Mouse (Mus musculus) midbrain, embryonic 10.5 days (tissue): ENCODE results near the gene Gm17720. TPM values are rescaled to one million over a fixed set of nuclear protein-coding genes. Genes with fewer than 3 reads are reported as not detected.

ENCODE experiments used
- DNase-seq: peaks from one replicate; pipeline ENCODE4 v3.0.0-alpha.2; 2017; ENCODE audit warnings: low spot score
- H3K27ac ChIP-seq: fragments of 300-500 bp; sonication (generic); replicated peaks from 2 replicates; pipeline ENCODE4 v1.5.1; 2016; ENCODE audit warnings: mild to moderate bottlenecking
- H3K27me3 ChIP-seq: fragments of 300-500 bp; sonication (generic); 2 replicates; pipeline ENCODE4 v1.6.1; 2016; ENCODE audit warnings: low read depth, mild to moderate bottlenecking; ENCODE audit not compliant: poor library complexity, severe bottlenecking
- H3K36me3 ChIP-seq: fragments of 300-500 bp; sonication (generic); 2 replicates; pipeline ENCODE4 v1.6.1; 2016; ENCODE audit warnings: mild to moderate bottlenecking, moderate library complexity
- H3K4me1 ChIP-seq: fragments of 300-500 bp; sonication (generic); 2 replicates; pipeline ENCODE4 v1.6.1; 2016
- H3K4me3 ChIP-seq: fragments of 300-500 bp; sonication (generic); 2 replicates; pipeline ENCODE4 v1.5.1; 2016; ENCODE audit warnings: mild to moderate bottlenecking, moderate library complexity
- H3K9me3 ChIP-seq: fragments of 300-500 bp; sonication (generic); replicated peaks from 2 replicates; pipeline ENCODE4 v1.6.1; 2016; ENCODE audit warnings: mild to moderate bottlenecking
- WGBS: fragments of 180-500 bp; shearing (Covaris S2); methylation state at CpG from one replicate; pipeline ENCODE4 v1.1.7; 2016; 5-methylcytosine and 5-hydroxymethylcytosine counted together
- polyA plus RNA-seq: library from polyadenylated mRNA; unstranded; fragments of >200 nt; fragmentation: Nextera tagmentation; extraction: Ambion mirVana; gene quantifications from 2 replicates; pipeline ENCODE4 v1.2.1, GENCODE M21; 2016

Gene Gm17720
- polyA plus RNA-seq, result not detected in 2 replicates

DNA sequence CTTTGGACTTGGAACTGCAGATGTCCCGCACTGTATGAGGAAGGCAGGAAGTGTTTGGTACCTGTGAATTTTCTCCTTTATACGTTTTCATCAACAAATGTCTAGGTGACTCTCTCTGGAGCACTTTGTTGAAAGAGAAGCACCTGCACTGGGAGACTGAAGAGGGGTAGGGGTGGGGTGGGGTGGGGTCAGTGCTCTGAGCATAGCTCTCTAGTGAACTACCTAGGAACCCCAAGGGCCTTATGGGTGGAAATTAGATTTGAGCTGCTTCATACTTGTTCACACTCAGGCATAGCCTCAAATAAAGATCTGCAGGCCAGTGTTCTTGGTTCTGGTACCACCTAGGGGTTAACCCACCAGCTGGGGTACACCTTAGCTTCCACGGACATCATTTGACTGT is at the start of gene Gm17720:
Gm17720 (minus strand) TSS at position 101 of the 400 bp plus-strand sequence.
- no peaks in the 10 kb centered on the region for H3K27me3 ChIP-seq
- no peak within 1 kb of the TSS for H3K27ac ChIP-seq
- no peak within 1 kb of the TSS for H3K4me3 ChIP-seq
- 86% methylated on average over 3 of the region's 3 CpGs for WGBS
- H3K4me1 ChIP-seq, result no peaks in the 10 kb centered on the region
- no peaks in the 10 kb centered on the region for H3K9me3 ChIP-seq
- DNase-seq, result no peak
- H3K36me3 ChIP-seq, result no peaks in the 10 kb centered on the region

GRCm38 (mm10) chr8:110145538-110145937 is 43.0 kb upstream of the Gm17720 start:
- H3K27me3 ChIP-seq, result no peaks in the 10 kb centered on the region
- no peaks in the 10 kb centered on the region for H3K4me1 ChIP-seq
- DNase-seq, result peak; percentile 57
- no peaks in the 10 kb centered on the region for H3K36me3 ChIP-seq
- no peaks in the 10 kb centered on the region for H3K9me3 ChIP-seq
- no peak overlapping the region for H3K4me3 ChIP-seq
- WGBS, result 3% methylated on average over 4 of the region's 4 CpGs
- no peak overlapping the region for H3K27ac ChIP-seq

DNA sequence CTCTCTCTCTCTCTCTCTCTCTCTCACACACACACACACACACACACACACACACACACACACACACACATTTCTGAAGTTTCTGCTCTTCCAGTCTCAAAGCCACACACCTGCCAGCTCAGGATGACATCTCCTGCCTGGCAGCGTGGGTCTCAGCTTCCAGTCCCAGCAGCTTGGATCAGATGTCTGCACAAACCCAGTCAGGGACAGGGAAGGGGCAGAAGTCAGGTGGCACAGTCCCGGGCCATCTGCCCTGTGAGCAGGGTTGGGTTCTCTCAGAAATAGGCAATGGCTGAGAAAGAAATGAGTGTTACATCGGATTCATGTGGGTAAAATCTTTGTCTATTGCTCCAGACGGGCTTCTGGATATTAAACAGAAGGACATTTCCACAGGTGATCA is 38.2 kb upstream of the Gm17720 start:
- no peaks in the 10 kb centered on the region for H3K9me3 ChIP-seq
- DNase-seq, result no peak
- H3K27me3 ChIP-seq, result no peaks in the 10 kb centered on the region
- H3K4me3 ChIP-seq, result no peak overlapping the region
- H3K36me3 ChIP-seq, result no peaks in the 10 kb centered on the region
- 84% methylated on average over 4 of the region's 4 CpGs for WGBS
- H3K27ac ChIP-seq, result no peak overlapping the region
- H3K4me1 ChIP-seq, result no peaks in the 10 kb centered on the region

DNA sequence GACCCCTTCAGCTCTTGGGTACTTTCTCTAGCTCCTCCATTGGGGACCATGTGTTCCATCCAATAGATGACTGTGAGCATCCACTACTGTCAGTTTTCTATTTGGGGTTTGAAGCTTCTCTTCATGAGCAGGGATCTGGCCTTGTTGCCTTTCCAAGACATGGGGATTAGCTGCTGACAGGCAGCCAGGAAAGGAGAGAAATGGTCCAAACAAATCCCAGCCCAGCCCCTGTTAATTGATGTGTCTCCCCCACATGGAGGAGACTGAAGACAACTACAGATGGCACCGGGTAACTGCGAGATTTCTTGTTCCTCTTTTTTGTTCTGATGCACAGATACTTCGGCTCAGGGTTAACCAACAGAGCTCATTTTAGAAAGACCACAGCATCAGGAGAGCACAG is 37.6 kb upstream of the Gm17720 start:
- H3K36me3 ChIP-seq, result no peaks in the 10 kb centered on the region
- no peak overlapping the region for H3K4me3 ChIP-seq
- no peaks in the 10 kb centered on the region for H3K27me3 ChIP-seq
- H3K27ac ChIP-seq, result no peak overlapping the region
- H3K9me3 ChIP-seq, result no peaks in the 10 kb centered on the region
- no peak for DNase-seq
- 80% methylated on average over 3 of the region's 3 CpGs for WGBS
- H3K4me1 ChIP-seq, result no peaks in the 10 kb centered on the region

- no peak overlapping the region for H3K27ac ChIP-seq
- no peak overlapping the region for H3K4me3 ChIP-seq
- H3K4me1 ChIP-seq, result no peaks in the 10 kb centered on the region
- no peak for DNase-seq
- H3K9me3 ChIP-seq, result no peaks in the 10 kb centered on the region
- H3K36me3 ChIP-seq, result no peaks in the 10 kb centered on the region
- whole genome bisulfite sequencing, result 77% methylated on average over 7 of the region's 7 CpGs
- H3K27me3 ChIP-seq, result no peaks in the 10 kb centered on the region
Observed at GRCm38 (mm10) chr8:110135515-110135914, 33.0 kb upstream of the Gm17720 start.

DNA sequence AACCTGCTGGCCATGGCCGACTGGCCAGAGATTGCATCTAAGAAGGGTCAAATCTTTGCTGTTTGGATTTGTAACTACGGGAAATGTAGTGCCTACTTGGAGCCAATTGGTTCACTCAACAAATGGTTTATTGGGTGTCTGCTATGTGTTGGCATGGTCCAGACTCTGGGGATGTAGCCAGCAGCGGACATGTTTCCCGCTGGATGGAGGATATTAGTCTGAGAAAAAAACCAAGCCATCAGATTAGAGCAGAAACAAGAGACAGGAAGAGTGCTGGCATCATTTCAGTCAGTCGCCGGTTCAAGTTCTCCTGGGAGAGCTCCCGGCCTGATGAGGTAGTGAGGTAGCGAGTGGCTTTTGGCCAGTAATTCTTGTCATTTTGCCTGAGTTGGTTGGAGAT is 31.7 kb upstream of the Gm17720 start:
- no peaks in the 10 kb centered on the region for H3K27me3 ChIP-seq
- 92% methylated on average over 8 of the region's 8 CpGs for WGBS
- no peaks in the 10 kb centered on the region for H3K4me1 ChIP-seq
- H3K9me3 ChIP-seq, result no peaks in the 10 kb centered on the region
- H3K4me3 ChIP-seq, result no peak overlapping the region
- no peaks in the 10 kb centered on the region for H3K36me3 ChIP-seq
- DNase-seq, result no peak
- no peak overlapping the region for H3K27ac ChIP-seq

DNA sequence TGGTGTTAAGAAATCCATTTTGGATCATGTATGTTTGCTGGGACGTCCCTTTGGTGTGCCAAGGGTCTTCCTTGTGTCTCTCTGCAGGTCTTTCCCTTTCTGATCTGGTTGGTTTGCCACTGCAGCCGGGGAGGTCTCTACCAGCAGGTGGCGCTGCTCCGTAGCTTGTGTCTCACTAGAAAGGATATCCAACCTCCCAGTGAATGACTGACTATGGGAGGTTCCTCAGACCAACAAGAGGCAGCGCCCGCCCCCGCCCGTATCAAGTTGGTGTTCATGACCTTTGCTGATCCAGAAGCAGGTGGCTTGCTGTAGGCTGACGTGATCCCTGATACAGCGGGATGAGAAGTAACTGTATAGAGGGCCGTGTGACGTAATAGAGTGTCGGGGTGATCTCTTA is 28.0 kb upstream of the Gm17720 start:
- Histone ChIP-seq H3K4me3 (no peak overlapping the region), H3K4me1 (no peaks in the 10 kb centered on the region), H3K27ac (no peak overlapping the region), H3K9me3 (0 out of 2 replicates have a peak, but pooled peaks cover 2% of the 10 kb centered on the region), H3K27me3 (no peaks in the 10 kb centered on the region), H3K36me3 (no peaks in the 10 kb centered on the region)
- 24% methylated on average over 13 of the region's 13 CpGs for WGBS
- peak; percentile 84 for DNase-seq

- Histone ChIP-seq H3K27ac (no peak overlapping the region), H3K36me3 (no peaks in the 10 kb centered on the region), H3K4me1 (no peaks in the 10 kb centered on the region), H3K27me3 (no peaks in the 10 kb centered on the region), H3K9me3 (no peaks in the 10 kb centered on the region), H3K4me3 (no peak overlapping the region)
- 47% methylated on average over 6 of the region's 6 CpGs for WGBS
- peak; percentile 32 for DNase-seq
Observed at GRCm38 (mm10) chr8:110119715-110120114, 17.2 kb upstream of the Gm17720 start.

DNA sequence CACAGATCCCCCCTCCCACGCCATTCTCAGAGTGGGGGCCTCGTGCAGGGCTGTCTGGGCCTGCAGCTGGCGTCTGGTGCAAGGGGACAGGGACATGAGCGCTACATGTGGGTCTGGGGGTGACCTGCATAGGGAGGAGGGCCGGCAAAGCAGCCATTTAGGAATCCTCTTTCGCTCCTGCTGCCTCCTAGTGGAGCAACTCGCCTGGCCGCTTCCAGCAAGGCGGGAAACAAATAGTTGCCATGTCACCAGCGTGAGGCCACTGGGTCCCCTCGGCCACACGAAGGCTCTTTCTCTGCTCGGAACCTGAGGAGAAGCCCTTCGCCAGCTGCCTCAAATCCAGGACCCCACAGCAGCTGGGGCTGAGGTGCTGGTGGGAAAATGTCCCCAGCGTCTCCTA is 877 bp downstream of the Gm17720 start:
- 86% methylated on average over 15 of the region's 15 CpGs for WGBS
- DNase-seq, result no peak

DNA sequence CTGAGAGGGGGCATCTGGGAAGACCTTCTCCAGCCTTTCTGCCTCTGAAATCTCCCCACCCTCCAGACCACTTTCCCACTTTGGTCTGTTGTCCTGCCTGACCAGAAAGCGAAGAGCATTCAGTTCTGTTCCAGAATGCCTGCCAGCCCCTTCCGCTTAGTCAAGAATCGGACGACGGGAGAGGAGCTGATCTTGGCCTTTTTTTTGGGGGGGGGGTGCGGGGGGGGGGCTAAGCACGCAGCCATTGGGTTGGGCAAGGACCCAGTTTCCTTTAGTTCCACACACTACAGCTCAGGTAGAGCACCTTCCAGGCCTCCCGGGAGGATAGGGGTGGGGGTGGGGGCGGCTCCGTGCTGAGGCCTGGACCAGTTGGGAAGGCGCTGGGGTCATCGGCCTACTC is 1.6 kb downstream of the Gm17720 start, which contains the start of gene Gm21964:
Gm21964 (plus strand) TSS at position 301 of the 400 bp plus-strand sequence.
- no peak for DNase-seq
- H3K27ac ChIP-seq, result no peak within 1 kb of the TSS
- WGBS, result 89% methylated on average over 12 of the region's 12 CpGs
- no peaks in the 10 kb centered on the region for H3K36me3 ChIP-seq
- no peaks in the 10 kb centered on the region for H3K27me3 ChIP-seq
- H3K4me3 ChIP-seq, result no peak within 1 kb of the TSS
- H3K9me3 ChIP-seq, result no peaks in the 10 kb centered on the region
- H3K4me1 ChIP-seq, result no peaks in the 10 kb centered on the region

More for the DNA sequence above, 877 bp downstream of the Gm17720 start:
- H3K4me1 ChIP-seq, result no peaks in the 10 kb centered on the region
- H3K27me3 ChIP-seq, result no peaks in the 10 kb centered on the region
- H3K36me3 ChIP-seq, result no peaks in the 10 kb centered on the region
- no peaks in the 10 kb centered on the region for H3K9me3 ChIP-seq
- no peak overlapping the region for H3K4me3 ChIP-seq
- no peak overlapping the region for H3K27ac ChIP-seq

- Histone ChIP-seq H3K27me3 (no peaks in the 10 kb centered on the region), H3K4me3 (no peak overlapping the region), H3K9me3 (peaks cover 28% of the 10 kb centered on the region), H3K36me3 (peaks cover 42% of the 10 kb centered on the region), H3K4me1 (no peaks in the 10 kb centered on the region), H3K27ac (no peak overlapping the region)
- DNase-seq, result no peak
- 61% methylated on average over 1 of the region's 1 CpGs for WGBS
Observed at GRCm38 (mm10) chr8:110091869-110092268, 10.7 kb downstream of the Gm17720 start.

- Histone ChIP-seq H3K27ac (no peak overlapping the region), H3K9me3 (peaks cover 8% of the 10 kb centered on the region; the same call in 1 of the 2 replicates), H3K36me3 (peaks cover 55% of the 10 kb centered on the region), H3K4me1 (peaks cover 19% of the 10 kb centered on the region), H3K27me3 (no peaks in the 10 kb centered on the region), H3K4me3 (no peak overlapping the region)
- no peak for DNase-seq
- WGBS, result 83% methylated on average over 11 of the region's 11 CpGs
Observed at GRCm38 (mm10) chr8:110082416-110083105, 20.0 kb downstream of the Gm17720 start.

DNA sequence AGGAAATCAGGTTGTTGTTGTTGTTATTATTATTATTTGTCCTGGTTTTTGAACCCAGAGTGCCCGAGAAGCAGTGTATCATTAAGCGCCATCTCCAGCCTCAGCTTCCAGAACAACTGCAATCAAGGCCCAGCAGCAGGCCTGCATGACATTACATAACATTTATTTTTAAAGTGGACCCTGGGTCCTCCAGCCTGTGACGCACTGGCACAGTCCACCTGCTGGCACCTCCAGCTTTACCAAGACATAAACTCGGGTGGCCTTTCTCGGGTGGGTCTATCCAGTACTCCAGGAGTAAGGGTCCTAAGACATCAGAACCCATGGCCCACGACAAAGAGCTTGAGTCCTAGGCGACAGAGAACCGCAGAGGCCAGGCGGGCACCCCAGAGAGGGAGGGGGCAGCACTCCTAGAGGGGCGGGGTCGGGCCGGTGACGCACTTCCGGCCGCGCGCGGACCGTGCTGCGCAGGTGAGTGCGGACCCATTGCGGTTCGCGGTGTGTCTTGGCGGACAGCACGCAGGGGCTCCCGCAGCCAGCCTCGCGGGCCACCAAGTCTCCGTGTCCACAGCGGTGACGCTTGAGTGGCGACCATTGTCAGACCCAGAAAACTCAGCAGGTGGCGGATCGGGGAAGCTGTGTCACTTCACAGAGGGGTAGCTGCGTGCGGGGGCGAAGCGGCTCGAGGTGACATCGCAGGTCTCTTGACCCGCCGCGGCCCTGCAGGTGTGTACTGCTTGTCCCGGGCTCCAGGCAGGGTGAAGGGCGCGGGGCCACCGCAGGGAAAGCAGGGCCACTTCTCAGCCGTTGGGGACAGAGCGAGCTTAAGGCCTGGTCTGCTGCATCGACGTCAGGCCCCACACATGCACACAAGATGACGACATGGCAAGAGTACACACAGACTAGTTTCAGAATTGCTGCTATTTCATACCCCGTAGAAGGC is 23.0 kb downstream of the Gm17720 start, which contains the start of gene Zfp612:
Zfp612 (plus strand) TSS at position 465 of the 940 bp plus-strand sequence.
- Histone ChIP-seq H3K4me1 (peaks cover 19% of the 10 kb centered on the region), H3K36me3 (peaks cover 25% of the 10 kb centered on the region), H3K9me3 (no peaks in the 10 kb centered on the region), H3K4me3 (peak within 1 kb of the TSS; percentile 75), H3K27me3 (no peaks in the 10 kb centered on the region), H3K27ac (peak within 1 kb of the TSS; percentile 82)
- 7% methylated on average over 54 of the region's 54 CpGs for WGBS
- DNase-seq, result peak; percentile 72
